Mouse (Mus musculus) erythroblast, adult 5-6 weeks (primary cell): ENCODE data around the gene B4galt4. TPM values are rescaled to one million over a fixed set of nuclear protein-coding genes. Genes with fewer than 3 reads are reported as not detected.

Experiments used
- ATAC-seq: replicated peaks from 2 replicates; pipeline ENCODE4 v1.8.0; 2016; ENCODE audit warnings: moderate number of reproducible peaks, mild to moderate bottlenecking, moderate TSS enrichment, inconsistent platforms; ENCODE audit not compliant: poor library complexity, low FRiP score, severe bottlenecking
- total RNA-seq, 2 experiments: library from RNA; stranded (forward) in 1 of 2; stranded (reverse) in 1 of 2; fragments of 150-400 nt in 1 of 2; fragments of 200-764, 138-1000 nt in 1 of 2; gene quantifications; 2 replicates each; pipeline versions ENCODE4 v1.2.3 to v1.2.4; 2015 to 2017; ENCODE audit warnings: low replicate concordance in 2 of 2

Gene B4galt4
- total RNA-seq (2015; ENCODE audit: low replicate concordance) (7.7 and 19.4 TPM in 2 replicates), total RNA-seq (2017; ENCODE audit: low replicate concordance) (4.4 and 7.4 TPM in 2 replicates)

GRCm38 (mm10) chr16:38742113-38742658, at the start of gene B4galt4:
Gene B4galt4 (plus strand): TSS chr16:38742264.
- ATAC-seq: no peak

- no peak for ATAC-seq
Observed at GRCm38 (mm10) chr16:38694906-38695540, 47.0 kb upstream of the B4galt4 start.

- no peak for ATAC-seq
Observed at GRCm38 (mm10) chr16:38695557-38695956, 46.5 kb upstream of the B4galt4 start.

- ATAC-seq: no peak
Observed at GRCm38 (mm10) chr16:38697611-38698010, 44.5 kb upstream of the B4galt4 start.

DNA sequence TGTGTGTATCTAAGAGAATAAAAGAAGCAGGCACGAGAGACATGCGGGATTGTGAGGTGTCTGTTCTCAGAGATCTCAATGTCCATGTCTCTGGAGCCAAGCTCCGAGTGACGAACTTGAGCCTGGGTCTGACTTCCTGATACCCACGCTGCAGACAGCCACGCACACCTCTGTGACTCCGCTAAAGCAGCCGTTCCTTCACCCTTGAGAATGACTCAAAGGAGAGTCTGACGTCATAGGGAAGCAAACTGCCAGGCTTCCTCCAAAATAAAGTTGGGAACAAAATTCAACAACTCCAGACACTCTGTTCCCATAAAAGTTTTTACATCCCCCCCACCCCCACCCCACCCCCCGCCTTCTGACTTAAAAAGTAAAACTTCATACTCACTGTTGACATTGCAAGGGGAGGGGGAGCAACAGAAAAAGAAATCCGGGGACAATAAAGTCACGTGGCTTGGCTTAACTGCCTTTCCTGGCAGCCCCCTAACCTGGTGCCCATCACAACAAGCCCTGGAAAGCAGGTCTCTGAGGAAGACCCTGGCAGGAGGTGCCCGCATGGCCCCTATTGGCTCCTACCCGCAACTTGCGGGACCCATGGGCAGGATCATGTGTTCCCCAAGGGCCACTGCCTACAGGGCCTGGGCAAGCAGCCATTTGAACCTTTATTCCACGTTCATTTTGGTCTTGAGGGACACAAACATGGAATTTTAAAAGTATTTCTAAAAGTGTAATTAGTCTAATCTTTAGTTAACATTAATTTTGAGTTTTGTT, 41.5 kb upstream of the B4galt4 start:
- no peak for ATAC-seq

- no peak for ATAC-seq
Observed at GRCm38 (mm10) chr16:38701492-38702185, 40.4 kb upstream of the B4galt4 start.

DNA sequence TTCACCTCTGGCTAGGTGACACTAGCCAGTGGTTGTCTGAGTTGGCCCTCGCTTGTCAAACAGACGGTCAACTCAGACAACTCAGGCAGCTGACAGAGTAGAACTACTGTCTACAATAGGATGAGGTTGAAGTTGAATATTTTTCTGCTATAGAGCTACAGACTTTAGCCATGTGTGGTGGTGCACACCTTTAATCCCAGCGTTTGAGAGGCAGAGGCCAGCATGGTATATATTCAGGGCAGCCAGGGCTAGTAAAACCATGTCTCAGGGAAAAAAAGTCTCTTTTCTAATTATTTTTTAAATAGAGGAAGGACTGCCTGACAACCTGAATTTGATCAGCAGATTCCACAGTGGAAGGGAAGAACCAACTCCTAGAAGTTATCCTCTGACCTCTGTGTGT, 39.7 kb upstream of the B4galt4 start:
- ATAC-seq: no peak

- no peak for ATAC-seq
Observed at GRCm38 (mm10) chr16:38703501-38703900, 38.6 kb upstream of the B4galt4 start.

DNA sequence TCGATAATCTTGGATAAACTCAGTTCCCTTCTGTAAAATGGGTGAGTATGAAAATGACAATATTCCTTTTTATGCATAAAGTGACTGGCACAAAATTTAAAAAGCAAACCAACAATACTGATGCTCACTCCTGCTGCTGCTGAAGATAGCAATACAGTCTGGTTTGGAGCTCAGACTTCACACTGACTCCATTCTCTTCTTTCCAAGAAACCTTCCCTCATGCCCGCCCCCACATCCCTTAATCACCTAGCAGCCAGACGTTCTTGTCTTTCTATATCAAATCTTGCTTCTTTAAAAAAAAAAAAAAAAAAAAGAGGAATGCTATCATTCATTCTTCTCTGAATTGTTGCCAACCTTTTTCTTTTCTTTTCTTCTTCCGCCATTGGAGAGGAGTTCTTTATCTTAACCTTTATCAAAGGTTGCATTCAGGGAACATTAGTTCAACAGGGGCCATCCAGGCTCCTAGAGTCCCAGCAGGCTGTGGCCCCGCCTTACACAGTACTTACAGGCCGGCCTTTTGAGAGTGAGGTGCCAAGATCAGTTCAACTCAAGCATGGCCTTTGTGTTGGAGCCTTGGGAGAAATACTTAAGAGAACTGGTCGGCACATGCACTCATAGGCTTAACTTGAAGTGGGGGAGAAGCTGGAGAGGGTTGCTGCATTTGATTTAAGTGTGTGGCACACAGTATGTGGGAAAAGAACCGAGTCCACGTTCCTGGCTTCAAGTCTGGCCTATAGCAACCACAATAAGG, 36.4 kb upstream of the B4galt4 start:
- no peak for ATAC-seq

DNA sequence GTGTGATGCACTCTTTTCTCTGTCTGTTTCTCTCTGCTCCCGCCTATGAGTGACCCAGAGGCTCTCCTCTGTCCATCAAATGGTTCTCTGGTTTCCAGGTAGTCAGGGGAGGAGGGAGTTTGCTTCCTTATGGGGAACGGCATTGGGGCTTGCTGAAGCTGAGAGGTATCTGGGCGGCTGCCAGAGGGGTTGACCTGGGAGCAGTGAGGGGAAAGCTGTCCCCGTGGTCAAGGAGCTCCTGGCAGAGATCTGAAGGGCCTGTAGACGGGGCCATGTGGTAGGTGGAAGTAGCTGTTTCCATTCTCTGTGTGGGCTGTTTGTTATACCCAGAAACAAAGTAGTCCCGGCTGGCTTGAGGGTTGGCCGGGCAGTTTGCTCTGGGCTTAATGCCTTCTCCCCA, 35.3 kb upstream of the B4galt4 start:
- no peak for ATAC-seq

- no peak for ATAC-seq
Observed at GRCm38 (mm10) chr16:38708962-38709520, 33.0 kb upstream of the B4galt4 start.

DNA sequence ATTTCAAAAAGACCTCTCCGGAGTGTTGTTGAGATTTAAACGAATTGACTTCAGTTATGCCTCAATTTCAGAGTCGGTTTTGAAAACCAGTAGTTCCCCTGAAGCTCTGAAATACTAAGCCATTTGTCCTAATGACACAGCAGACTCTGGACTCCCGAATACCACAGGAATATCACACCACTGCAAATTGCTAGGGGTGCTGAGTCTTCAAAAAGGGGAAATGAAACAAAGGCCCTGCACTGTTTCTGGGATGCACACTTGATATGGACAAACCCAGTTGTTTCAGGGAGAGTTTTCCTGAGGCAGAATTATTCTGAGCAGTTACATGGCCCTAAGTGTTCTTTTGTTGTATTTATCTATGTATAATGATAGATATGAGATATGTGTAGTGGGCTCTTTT, 30.8 kb upstream of the B4galt4 start:
- ATAC-seq: no peak

GRCm38 (mm10) chr16:38712105-38712504, 30.0 kb upstream of the B4galt4 start:
- no peak for ATAC-seq

DNA sequence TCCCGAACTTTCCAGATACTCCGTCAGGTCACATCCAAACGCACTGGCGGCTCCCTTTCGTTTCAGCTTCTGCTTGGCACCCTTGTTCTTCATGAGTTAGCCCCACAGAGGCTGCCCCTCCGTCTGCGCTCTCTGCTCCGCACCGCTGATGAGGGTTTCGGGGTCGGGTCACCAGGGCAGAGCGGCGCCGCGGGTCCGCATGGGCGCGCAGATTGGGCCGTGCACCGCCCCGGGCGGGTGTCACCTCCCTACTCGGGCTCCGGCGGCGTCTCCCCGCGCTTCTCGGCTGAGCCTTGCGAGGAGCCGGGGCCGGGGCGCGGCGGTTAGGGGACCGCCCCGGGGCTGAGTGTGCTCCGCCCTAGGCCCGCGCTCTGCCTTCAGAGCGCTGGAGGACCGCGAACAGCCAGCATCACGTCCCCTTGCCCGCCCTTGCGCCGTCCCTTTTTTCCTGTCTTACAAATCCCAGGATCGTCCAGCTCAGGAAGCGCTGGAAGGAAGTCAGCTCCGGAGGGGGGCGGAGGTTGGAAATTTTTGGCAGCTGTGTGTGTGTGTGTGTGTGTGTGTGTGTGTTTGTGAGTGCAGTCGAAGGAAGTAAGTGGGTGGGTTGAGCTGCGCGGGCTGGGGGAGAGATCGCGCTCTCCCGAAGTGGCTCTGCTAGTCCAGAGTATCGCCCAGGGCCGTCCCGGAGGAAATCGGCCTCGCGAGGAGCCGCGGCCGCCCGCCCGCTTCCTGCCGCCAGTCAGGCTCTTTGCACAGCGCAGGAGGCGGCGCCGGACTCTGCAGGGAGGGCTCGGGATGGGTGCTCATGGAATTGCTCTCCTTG, 29.3 kb upstream of the B4galt4 start, which contains the start of gene Arhgap31:
Gene Arhgap31, minus strand, starts transcription at position 694 of the 823 bp plus-strand sequence.
- peak; percentile 92 for ATAC-seq

- peak; percentile 47; the same call in 1 of the 2 replicates for ATAC-seq
Observed at GRCm38 (mm10) chr16:38713404-38714258, 28.4 kb upstream of the B4galt4 start.

DNA sequence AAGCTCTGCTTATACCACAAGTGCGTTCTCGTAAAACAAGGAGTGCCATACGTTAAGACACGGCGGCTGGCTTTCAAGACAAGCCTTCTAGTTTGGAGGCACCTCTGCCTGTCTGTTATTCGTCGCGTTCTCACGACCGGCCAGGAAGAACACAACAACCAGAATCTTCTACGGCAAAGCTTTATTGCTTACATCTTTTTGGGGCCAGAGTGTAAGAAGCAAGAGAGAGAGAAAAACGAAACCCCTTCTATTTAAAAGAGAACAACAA, 27.9 kb upstream of the B4galt4 start:
- ATAC-seq: peak; percentile 82

DNA sequence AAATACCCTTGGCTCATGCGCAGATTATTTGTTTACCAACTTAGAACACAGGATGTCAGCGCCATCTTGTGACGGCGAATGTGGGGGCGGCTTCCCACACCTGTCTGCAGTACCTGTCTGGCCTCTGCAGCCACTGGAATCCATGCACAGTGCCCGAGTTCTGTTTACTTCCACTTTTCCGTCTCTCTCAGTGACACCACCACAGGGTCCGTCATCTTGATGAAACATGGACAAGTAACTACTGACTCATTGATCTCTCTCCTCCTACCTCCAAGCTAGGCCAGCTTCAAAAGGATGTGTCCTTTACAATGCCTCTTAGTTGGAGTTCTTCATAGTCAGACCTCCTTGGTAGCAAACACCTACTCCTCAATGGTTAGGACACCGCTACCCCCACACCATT, 20.7 kb upstream of the B4galt4 start:
- no peak for ATAC-seq

GRCm38 (mm10) chr16:38724256-38724655, 17.8 kb upstream of the B4galt4 start:
- no peak for ATAC-seq
